Mouse (Mus musculus) testis, postnatal 14 days (tissue): ENCODE data around the gene Rassf8.
A peak's percentile ranks its signal among the peaks of the same experiment; 100 is the strongest.

Experiments used
- DNase-seq: peaks from one replicate; pipeline ENCODE4 v3.0.0; 2021; ENCODE audit warnings: low spot score

Rassf8 gene

GRCm38 (mm10) chr6:145861462-145862227, 115.1 kb downstream of the Rassf8 start:
- DNase-seq = no peak

GRCm38 (mm10) chr6:145862321-145862720, 115.8 kb downstream of the Rassf8 start:
- no peak for DNase-seq

- peak; percentile 19 for DNase-seq
These were observed 116.2 kb downstream of the Rassf8 start for GRCm38 (mm10) chr6:145862739-145863064.

GRCm38 (mm10) chr6:145863065-145863971, 116.8 kb downstream of the Rassf8 start:
- DNase-seq = peak; percentile 56

- no peak for DNase-seq
These were observed 117.6 kb downstream of the Rassf8 start for GRCm38 (mm10) chr6:145864171-145864570.

- peak; percentile 80 for DNase-seq
These were observed 118.8 kb downstream of the Rassf8 start, which contains the start of gene Bhlhe41 for GRCm38 (mm10) chr6:145865289-145865885. Bhlhe41 (minus strand) TSS chr6:145865558.

GRCm38 (mm10) chr6:145865886-145866851, 119.6 kb downstream of the Rassf8 start:
- DNase-seq = peak; percentile 78

- DNase-seq = no peak
These were observed 120.6 kb downstream of the Rassf8 start for GRCm38 (mm10) chr6:145867111-145867510.
